Mouse (Mus musculus): ENCODE measurements at regions not wholly inside any gene's neighbourhood (a gene's known extent, or its start where the extent isn't known, plus 50 kb on each side); places are given as distances from the start of the nearest gene placed in this dataset.

GRCm38 (mm10) chr8:89565147-89565826, 521.3 kb upstream of the Sall1 start:
- Histone ChIP-seq H3K4me1 (ENCODE audit: control insufficient read depth, insufficient read depth, low read length) (0 out of 2 replicates have a peak, but pooled peaks cover 2% of the 10 kb centered on the region), H3K4me3 (ENCODE audit: insufficient read depth, low read length) (no peak overlapping the region), H3K27ac (ENCODE audit: insufficient read depth, low read length) (no peak overlapping the region)
- TF ChIP-seq POLR2A (IDR thresholded peaks at IDR 0.05; ENCODE audit: low read depth, low read length) (no peak), CTCF (IDR thresholded peaks at IDR 0.05; ENCODE audit: borderline replicate concordance, insufficient read depth, low read length) (no peak)

GRCm38 (mm10) chr8:89563544-89563943, 519.6 kb upstream of the Sall1 start:
- TF ChIP-seq POLR2A (IDR thresholded peaks at IDR 0.05; ENCODE audit: low read depth, low read length) (no peak), CTCF (IDR thresholded peaks at IDR 0.05; ENCODE audit: borderline replicate concordance, insufficient read depth, low read length) (no peak)
- no peak overlapping the region for H3K4me3 ChIP-seq (ENCODE audit: insufficient read depth, low read length)
- H3K4me1 ChIP-seq (ENCODE audit: control insufficient read depth, insufficient read depth, low read length), result no peaks in the 10 kb centered on the region
- H3K27ac ChIP-seq (ENCODE audit: insufficient read depth, low read length), result no peak overlapping the region

GRCm38 (mm10) chr8:89562597-89562996, 518.6 kb upstream of the Sall1 start:
- TF ChIP-seq POLR2A (IDR thresholded peaks at IDR 0.05; ENCODE audit: low read depth, low read length), result no peak
- TF ChIP-seq CTCF (IDR thresholded peaks at IDR 0.05; ENCODE audit: borderline replicate concordance, insufficient read depth, low read length), result no peak
- Histone ChIP-seq H3K27ac (ENCODE audit: insufficient read depth, low read length) (no peak overlapping the region), H3K4me3 (ENCODE audit: insufficient read depth, low read length) (no peak overlapping the region), H3K4me1 (ENCODE audit: control insufficient read depth, insufficient read depth, low read length) (no peaks in the 10 kb centered on the region)

DNA sequence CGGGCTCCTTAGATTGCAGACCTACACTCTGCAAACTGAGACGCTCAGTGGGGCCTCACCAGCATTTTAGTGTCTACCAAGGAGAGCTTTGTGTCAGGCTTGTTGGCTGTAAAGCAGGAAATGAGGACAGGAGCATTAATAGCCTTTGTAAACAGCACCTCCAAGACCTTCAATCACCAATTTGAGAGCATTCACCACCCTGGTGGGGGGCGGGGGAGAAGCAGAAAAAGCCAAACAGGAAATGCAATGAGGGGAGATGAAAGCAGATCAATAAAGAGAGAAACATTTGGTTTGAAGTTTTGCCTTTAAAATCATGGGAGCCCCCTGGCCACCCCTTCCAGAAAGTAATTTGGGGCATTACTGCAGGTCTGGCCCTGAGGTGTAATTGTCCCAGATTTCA, 497.3 kb upstream of the Sall1 start:
- no peak overlapping the region for H3K27ac ChIP-seq (ENCODE audit: insufficient read depth, low read length)
- H3K4me3 ChIP-seq (ENCODE audit: insufficient read depth, low read length), result no peak overlapping the region
- TF ChIP-seq CTCF (IDR thresholded peaks at IDR 0.05; ENCODE audit: borderline replicate concordance, insufficient read depth, low read length), result no peak
- no peak for TF ChIP-seq POLR2A (IDR thresholded peaks at IDR 0.05; ENCODE audit: low read depth, low read length)
- H3K4me1 ChIP-seq (ENCODE audit: control insufficient read depth, insufficient read depth, low read length), result no peaks in the 10 kb centered on the region

- Histone ChIP-seq H3K4me1 (ENCODE audit: control insufficient read depth, insufficient read depth, low read length) (no peaks in the 10 kb centered on the region), H3K27ac (ENCODE audit: insufficient read depth, low read length) (no peak overlapping the region), H3K4me3 (ENCODE audit: insufficient read depth, low read length) (no peak overlapping the region)
- TF ChIP-seq CTCF (IDR thresholded peaks at IDR 0.05; ENCODE audit: borderline replicate concordance, insufficient read depth, low read length), result no peak
- no peak for TF ChIP-seq POLR2A (IDR thresholded peaks at IDR 0.05; ENCODE audit: low read depth, low read length)
Measured at GRCm38 (mm10) chr8:89534605-89535004, 490.6 kb upstream of the Sall1 start.

DNA sequence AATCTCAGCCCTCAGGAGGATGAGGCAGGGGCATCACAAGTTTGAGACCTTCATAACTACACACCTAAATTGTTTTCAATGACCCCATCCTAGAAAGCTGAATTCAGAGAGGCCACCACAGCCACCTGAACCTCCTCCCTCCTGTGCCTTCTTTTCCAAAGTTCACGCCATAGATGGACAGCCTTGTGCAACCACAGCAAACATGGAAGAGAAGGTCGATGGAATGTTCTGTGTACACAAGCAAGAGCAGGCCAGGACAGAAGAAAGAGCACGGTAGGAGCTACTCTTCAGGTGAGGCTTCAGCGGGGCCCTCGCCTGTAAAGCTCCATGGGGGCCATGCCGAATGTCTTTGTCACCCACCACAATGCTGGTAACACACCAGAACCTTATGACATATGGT, 481.1 kb upstream of the Sall1 start:
- H3K27ac ChIP-seq (ENCODE audit: insufficient read depth, low read length), result no peak overlapping the region
- no peaks in the 10 kb centered on the region for H3K4me1 ChIP-seq (ENCODE audit: control insufficient read depth, insufficient read depth, low read length)
- TF ChIP-seq POLR2A (IDR thresholded peaks at IDR 0.05; ENCODE audit: low read depth, low read length) (no peak), CTCF (IDR thresholded peaks at IDR 0.05; ENCODE audit: borderline replicate concordance, insufficient read depth, low read length) (no peak)
- H3K4me3 ChIP-seq (ENCODE audit: insufficient read depth, low read length), result no peak overlapping the region

DNA sequence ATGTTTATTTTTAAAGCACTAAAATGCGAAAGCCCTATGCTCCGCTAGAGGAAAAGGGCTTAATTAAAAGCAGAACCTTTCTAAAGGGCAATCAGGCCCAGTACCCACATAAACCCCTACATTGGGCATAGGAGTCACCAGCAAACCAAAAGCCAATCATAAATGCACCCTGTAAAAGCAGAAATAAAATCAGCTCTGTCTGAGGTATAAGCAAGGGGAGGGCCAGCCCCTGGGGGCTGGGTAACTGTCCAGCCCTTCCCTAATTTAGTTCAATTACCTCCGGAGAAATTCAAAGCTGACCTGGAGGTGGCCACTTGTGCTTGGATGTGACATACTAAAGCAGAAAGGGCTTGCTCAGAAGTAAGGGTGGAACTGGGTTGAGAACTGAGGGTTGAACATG, 479.4 kb upstream of the Sall1 start:
- Histone ChIP-seq H3K27ac (ENCODE audit: insufficient read depth, low read length) (no peak overlapping the region), H3K4me3 (ENCODE audit: insufficient read depth, low read length) (no peak overlapping the region)

GRCm38 (mm10) chr8:89516602-89517001, 472.6 kb upstream of the Sall1 start:
- no peaks in the 10 kb centered on the region for H3K4me1 ChIP-seq (ENCODE audit: control insufficient read depth, insufficient read depth, low read length)
- TF ChIP-seq POLR2A (IDR thresholded peaks at IDR 0.05; ENCODE audit: low read depth, low read length), result no peak
- no peak for TF ChIP-seq CTCF (IDR thresholded peaks at IDR 0.05; ENCODE audit: borderline replicate concordance, insufficient read depth, low read length)
- H3K4me3 ChIP-seq (ENCODE audit: insufficient read depth, low read length), result no peak overlapping the region
- H3K27ac ChIP-seq (ENCODE audit: insufficient read depth, low read length), result no peak overlapping the region

More for the DNA sequence above, 479.4 kb upstream of the Sall1 start:
- no peaks in the 10 kb centered on the region for H3K4me1 ChIP-seq (ENCODE audit: control insufficient read depth, insufficient read depth, low read length)
- TF ChIP-seq POLR2A (IDR thresholded peaks at IDR 0.05; ENCODE audit: low read depth, low read length) (no peak), CTCF (IDR thresholded peaks at IDR 0.05; ENCODE audit: borderline replicate concordance, insufficient read depth, low read length) (no peak)

- H3K4me1 ChIP-seq (ENCODE audit: control insufficient read depth, insufficient read depth, low read length), result no peaks in the 10 kb centered on the region
- TF ChIP-seq CTCF (IDR thresholded peaks at IDR 0.05; ENCODE audit: borderline replicate concordance, insufficient read depth, low read length), result no peak
- TF ChIP-seq POLR2A (IDR thresholded peaks at IDR 0.05; ENCODE audit: low read depth, low read length), result no peak
Measured at GRCm38 (mm10) chr8:89514270-89514669, 470.3 kb upstream of the Sall1 start.

DNA sequence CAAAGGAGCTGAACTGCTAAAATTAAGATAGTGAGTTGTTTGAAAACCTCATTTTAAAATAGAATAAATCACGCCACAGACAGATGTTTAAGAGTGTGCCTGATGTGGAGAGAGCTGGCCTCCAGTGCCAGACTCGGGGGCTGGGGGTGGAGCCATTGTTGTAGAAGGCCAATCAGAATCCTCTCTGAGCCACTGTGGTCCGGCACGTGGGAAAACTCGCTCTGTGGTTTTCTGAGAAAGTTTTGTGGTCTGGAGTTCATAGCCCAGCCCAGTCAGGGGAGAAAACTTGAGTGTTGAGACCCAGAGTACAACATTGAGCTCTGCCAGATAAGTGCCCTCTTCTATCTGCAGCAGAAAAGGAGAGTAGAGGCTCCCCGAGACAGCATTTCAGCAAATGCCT, 463.7 kb upstream of the Sall1 start:
- H3K4me3 ChIP-seq (ENCODE audit: insufficient read depth, low read length), result no peak overlapping the region
- H3K27ac ChIP-seq (ENCODE audit: insufficient read depth, low read length), result no peak overlapping the region

More at GRCm38 (mm10) chr8:89514270-89514669, 470.3 kb upstream of the Sall1 start:
- Histone ChIP-seq H3K27ac (ENCODE audit: insufficient read depth, low read length) (no peak overlapping the region), H3K4me3 (ENCODE audit: insufficient read depth, low read length) (no peak overlapping the region)

More for the DNA sequence above, 463.7 kb upstream of the Sall1 start:
- no peak for TF ChIP-seq POLR2A (IDR thresholded peaks at IDR 0.05; ENCODE audit: low read depth, low read length)
- no peak for TF ChIP-seq CTCF (IDR thresholded peaks at IDR 0.05; ENCODE audit: borderline replicate concordance, insufficient read depth, low read length)
- no peaks in the 10 kb centered on the region for H3K4me1 ChIP-seq (ENCODE audit: control insufficient read depth, insufficient read depth, low read length)
